Mouse (Mus musculus) layer of hippocampus, adult 11-12 months (tissue): Measurements from ENCODE around the gene Lcn9.
A peak's percentile ranks its signal among the peaks of the same experiment; 100 is the strongest.

Experiments used
- DNase-seq: peaks from one replicate; pipeline ENCODE4 v3.0.0; 2022; ENCODE audit warnings: low spot score

Gene Lcn9

GRCm38 (mm10) chr2:25850330-25850729 lies 27.4 kb downstream of the Lcn9 start:
- peak; percentile 40 for DNase-seq

- peak; percentile 83 for DNase-seq
These were observed 29.7 kb downstream of the Lcn9 start for GRCm38 (mm10) chr2:25852626-25853025.

- no peak for DNase-seq
These were observed 31.0 kb downstream of the Lcn9 start for GRCm38 (mm10) chr2:25853998-25854397.

GRCm38 (mm10) chr2:25859891-25860290 lies 36.9 kb downstream of the Lcn9 start:
- DNase-seq = no peak

- no peak for DNase-seq
These were observed 39.1 kb downstream of the Lcn9 start for GRCm38 (mm10) chr2:25862038-25862437.

- no peak for DNase-seq
These were observed 39.8 kb downstream of the Lcn9 start for GRCm38 (mm10) chr2:25862696-25863270.

GRCm38 (mm10) chr2:25863337-25864131 lies 40.6 kb downstream of the Lcn9 start, which contains the start of gene Kcnt1:
Gene Kcnt1, plus strand, starts transcription at chr2:25863734.
- no peak for DNase-seq

- no peak for DNase-seq
These were observed 41.3 kb downstream of the Lcn9 start for GRCm38 (mm10) chr2:25864230-25864629.

GRCm38 (mm10) chr2:25865412-25865811 lies 42.5 kb downstream of the Lcn9 start:
- DNase-seq = peak; percentile 67

GRCm38 (mm10) chr2:25866656-25867055 lies 43.7 kb downstream of the Lcn9 start:
- DNase-seq = no peak
